Mouse (Mus musculus): ENCODE results near the gene Mgll. TPM values are rescaled to one million over a fixed set of nuclear protein-coding genes. Genes with fewer than 3 reads are reported as not detected.

The Mgll gene
- polyA plus RNA-seq, 1 experiment: 57.9 TPM

DNA sequence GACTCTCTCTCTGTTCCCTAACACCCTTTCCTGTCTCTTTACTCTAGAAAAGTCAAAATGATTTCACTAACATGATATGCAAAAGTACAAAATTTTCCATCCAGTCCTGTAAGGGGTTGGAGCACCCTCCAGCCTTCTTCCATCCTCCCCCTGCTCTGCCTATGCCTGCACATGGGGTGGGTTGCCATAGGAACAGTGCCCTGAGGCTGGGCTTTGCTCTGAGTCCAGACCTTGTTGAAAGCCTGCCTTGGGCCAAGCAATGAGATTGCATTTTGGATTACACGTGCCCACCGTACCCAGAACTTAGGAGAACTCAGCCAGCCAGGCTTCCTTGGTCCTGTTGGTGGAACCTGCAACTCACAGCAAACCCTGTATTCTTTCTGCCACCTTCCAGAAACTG, 69.0 kb downstream of the Mgll start:
- TF ChIP-seq CTCF (IDR thresholded peaks at IDR 0.05; ENCODE audit: control insufficient read depth, insufficient read depth, low read length) (no peak), POLR2A (IDR thresholded peaks at IDR 0.05; ENCODE audit: borderline replicate concordance, control insufficient read depth, low read depth, low read length) (no peak)
- WGBS: 44% methylated on average over 2 of the region's 2 CpGs

DNA sequence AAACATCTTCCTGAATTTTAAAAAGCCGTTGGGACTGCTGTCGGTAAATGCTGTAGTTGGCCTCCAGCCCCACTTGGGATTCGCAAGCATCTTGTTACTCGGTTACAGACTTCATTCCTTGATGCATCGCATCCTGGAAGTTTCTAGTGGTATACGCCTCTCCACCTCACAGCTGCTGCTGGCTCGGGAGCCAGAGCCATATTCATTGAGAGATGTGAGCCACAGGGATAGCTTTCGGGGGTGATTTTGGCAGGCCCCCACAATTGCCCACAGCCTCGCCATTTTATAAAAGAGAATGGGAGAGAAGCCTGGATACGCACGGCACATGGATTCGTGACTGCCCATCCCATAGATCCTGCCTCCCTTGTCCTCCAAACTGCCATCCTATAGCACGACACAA, 69.7 kb downstream of the Mgll start:
- WGBS: 96% methylated on average over 13 of the region's 13 CpGs
- Histone ChIP-seq H3K4me3 (replicated peaks; ENCODE audit: control insufficient read depth, low read depth, low read length) (no peak overlapping the region), H3K4me1 (ENCODE audit: control insufficient read depth, insufficient read depth, low read length) (no peaks in the 10 kb centered on the region), H3K27ac (ENCODE audit: control insufficient read depth, insufficient read depth, low read depth, low read length, poor library complexity) (no peak overlapping the region)
- TF ChIP-seq CTCF (IDR thresholded peaks at IDR 0.05; ENCODE audit: control insufficient read depth, insufficient read depth, low read length): no peak
- no peak for TF ChIP-seq POLR2A (IDR thresholded peaks at IDR 0.05; ENCODE audit: borderline replicate concordance, control insufficient read depth, low read depth, low read length)

More for the DNA sequence above, 69.0 kb downstream of the Mgll start:
- Histone ChIP-seq H3K4me3 (replicated peaks; ENCODE audit: control insufficient read depth, low read depth, low read length) (no peak overlapping the region), H3K27ac (ENCODE audit: control insufficient read depth, insufficient read depth, low read depth, low read length, poor library complexity) (no peak overlapping the region), H3K4me1 (ENCODE audit: control insufficient read depth, insufficient read depth, low read length) (no peaks in the 10 kb centered on the region)

DNA sequence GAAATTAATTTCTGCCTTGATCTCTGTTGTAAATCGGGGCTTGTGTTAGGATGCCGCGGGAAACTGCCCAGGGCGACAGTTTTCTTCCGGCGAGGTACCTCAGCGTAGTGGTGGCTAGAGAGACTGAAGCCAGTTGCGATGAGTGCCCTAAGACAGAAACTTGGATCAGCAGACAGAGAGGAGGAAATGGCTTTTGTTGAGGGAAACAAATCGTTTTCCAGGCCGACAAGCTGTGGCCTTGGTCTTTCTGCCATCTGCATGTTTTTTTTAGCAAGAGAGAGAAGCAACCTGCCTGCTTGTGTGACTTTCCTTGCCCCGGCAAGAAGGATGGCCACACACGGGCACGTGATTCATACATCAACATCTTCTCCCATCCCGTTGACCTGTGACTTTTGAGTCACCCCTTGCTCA, 70.4 kb downstream of the Mgll start:
- Histone ChIP-seq H3K4me1 (ENCODE audit: control insufficient read depth, insufficient read depth, low read length) (no peaks in the 10 kb centered on the region), H3K4me3 (replicated peaks; ENCODE audit: control insufficient read depth, low read depth, low read length) (no peak overlapping the region), H3K27ac (ENCODE audit: control insufficient read depth, insufficient read depth, low read depth, low read length, poor library complexity) (no peak overlapping the region)
- TF ChIP-seq CTCF (IDR thresholded peaks at IDR 0.05; ENCODE audit: control insufficient read depth, insufficient read depth, low read length) (no peak), POLR2A (IDR thresholded peaks at IDR 0.05; ENCODE audit: borderline replicate concordance, control insufficient read depth, low read depth, low read length) (no peak)
- 77% methylated on average over 14 of the region's 14 CpGs for WGBS

DNA sequence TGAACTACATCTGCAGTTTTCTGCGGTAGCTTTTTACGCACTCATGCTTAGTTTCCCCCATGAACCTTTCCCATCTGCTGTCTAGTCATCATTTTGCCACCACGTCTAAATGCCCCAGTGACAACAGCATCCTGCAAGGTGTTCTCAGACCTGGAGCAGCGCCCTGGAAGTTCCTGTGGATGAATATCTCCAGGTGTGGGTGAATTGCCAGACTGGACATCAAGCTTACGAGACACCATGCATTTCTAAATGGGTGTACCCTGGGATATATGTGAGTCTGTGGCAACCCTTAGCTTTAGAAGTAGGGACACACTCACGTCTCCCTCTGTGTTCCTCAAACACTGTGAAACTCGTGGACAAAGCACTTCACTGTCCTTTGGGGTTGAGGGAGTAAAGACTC, 76.0 kb downstream of the Mgll start:
- 74% methylated on average over 7 of the region's 7 CpGs for WGBS
- no peak overlapping the region for H3K4me3 ChIP-seq (replicated peaks; ENCODE audit: control insufficient read depth, low read depth, low read length)
- TF ChIP-seq CTCF (IDR thresholded peaks at IDR 0.05; ENCODE audit: control insufficient read depth, insufficient read depth, low read length) (no peak), POLR2A (IDR thresholded peaks at IDR 0.05; ENCODE audit: borderline replicate concordance, control insufficient read depth, low read depth, low read length) (no peak)
- H3K27ac ChIP-seq (ENCODE audit: control insufficient read depth, insufficient read depth, low read depth, low read length, poor library complexity): no peak overlapping the region
- peaks cover 5% of the 10 kb centered on the region; the same call in 1 of the 2 replicates for H3K4me1 ChIP-seq (ENCODE audit: control insufficient read depth, insufficient read depth, low read length)

DNA sequence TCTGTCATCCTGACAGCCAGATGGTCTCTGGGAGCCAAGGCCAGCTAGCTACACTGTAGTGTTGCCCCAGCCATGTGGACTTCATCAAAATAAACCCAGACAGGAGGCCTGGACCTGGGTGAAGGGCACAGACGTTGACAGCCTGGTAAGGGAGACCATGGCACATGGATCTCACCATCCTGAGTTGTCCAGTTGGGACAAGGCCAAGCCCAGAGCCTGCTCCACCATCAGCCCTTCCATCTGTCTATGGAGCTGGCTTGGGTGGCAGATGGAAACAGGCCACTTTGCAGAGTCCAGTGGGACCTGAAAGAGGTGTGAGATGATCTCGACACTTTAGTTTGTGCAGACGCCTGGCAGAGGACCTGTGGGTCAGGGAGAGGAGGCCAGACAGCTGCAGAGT, 76.5 kb downstream of the Mgll start:
- WGBS: 52% methylated on average over 3 of the region's 3 CpGs
- Histone ChIP-seq H3K27ac (ENCODE audit: control insufficient read depth, insufficient read depth, low read depth, low read length, poor library complexity) (no peak overlapping the region), H3K4me3 (replicated peaks; ENCODE audit: control insufficient read depth, low read depth, low read length) (no peak overlapping the region), H3K4me1 (ENCODE audit: control insufficient read depth, insufficient read depth, low read length) (peaks cover 5% of the 10 kb centered on the region; the same call in 1 of the 2 replicates)
- no peak for TF ChIP-seq POLR2A (IDR thresholded peaks at IDR 0.05; ENCODE audit: borderline replicate concordance, control insufficient read depth, low read depth, low read length)
- TF ChIP-seq CTCF (IDR thresholded peaks at IDR 0.05; ENCODE audit: control insufficient read depth, insufficient read depth, low read length): no peak

DNA sequence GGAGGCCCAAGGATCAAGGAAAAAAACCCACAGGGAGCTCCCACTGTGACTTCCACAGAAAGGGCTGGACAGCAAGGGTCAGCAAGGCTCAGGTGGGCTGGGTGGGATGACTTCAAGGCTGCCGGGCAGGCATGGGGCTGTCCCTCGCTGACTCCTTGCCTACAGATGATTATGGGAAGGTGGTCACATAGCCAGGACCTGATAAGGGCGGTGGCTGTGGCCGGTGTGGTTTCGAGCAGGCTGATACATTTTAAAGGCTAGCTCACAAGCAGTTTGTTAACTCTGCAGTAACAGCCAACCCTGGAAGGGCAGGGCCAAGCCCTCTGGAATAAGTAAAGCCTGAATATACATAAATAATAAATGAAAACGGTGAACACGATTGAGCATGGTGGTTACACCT, 78.8 kb downstream of the Mgll start:
- peak overlapping the region; percentile 65 for H3K27ac ChIP-seq (ENCODE audit: control insufficient read depth, insufficient read depth, low read depth, low read length, poor library complexity)
- no peak overlapping the region for H3K4me3 ChIP-seq (replicated peaks; ENCODE audit: control insufficient read depth, low read depth, low read length)
- peaks cover 5% of the 10 kb centered on the region; the same call in 1 of the 2 replicates for H3K4me1 ChIP-seq (ENCODE audit: control insufficient read depth, insufficient read depth, low read length)
- WGBS: 50% methylated on average over 7 of the region's 7 CpGs
- TF ChIP-seq CTCF (IDR thresholded peaks at IDR 0.05; ENCODE audit: control insufficient read depth, insufficient read depth, low read length): no peak
- TF ChIP-seq POLR2A (IDR thresholded peaks at IDR 0.05; ENCODE audit: borderline replicate concordance, control insufficient read depth, low read depth, low read length): no peak

DNA sequence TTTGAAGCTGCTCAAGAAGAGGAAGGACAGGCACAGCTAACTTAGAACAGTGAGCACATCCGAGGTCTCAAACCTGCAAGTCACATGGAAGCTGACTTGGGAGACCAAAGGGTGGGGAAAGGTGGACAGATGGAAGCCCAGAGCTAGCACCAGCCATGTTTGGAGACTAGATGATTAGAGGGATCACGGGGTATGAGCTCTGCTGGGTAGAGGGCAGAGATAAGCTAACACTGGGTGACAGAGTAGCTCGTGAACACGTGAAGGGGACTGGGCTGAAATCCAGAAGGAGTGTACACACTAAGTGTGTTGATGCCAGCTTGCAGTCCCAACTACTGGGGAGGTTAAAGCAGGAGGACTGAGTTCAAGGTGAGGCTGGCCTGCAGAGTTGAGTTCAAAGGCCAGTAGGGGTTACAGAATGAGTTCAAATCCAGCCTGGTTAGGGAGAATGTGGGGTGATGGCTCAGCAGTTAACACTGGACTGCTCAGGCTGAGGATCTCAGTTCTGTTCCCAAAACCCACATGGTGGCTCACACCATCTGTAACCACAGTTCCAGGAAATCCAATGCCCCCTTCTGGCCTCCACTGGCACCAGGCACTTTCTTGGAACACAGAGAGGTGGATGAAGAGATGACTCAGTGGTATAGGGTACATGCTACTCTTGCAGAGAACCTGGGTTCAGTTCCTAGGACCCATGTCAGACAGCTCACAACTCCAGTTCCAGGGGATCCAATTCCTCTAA, 79.9 kb downstream of the Mgll start:
- H3K4me1 ChIP-seq (ENCODE audit: control insufficient read depth, insufficient read depth, low read length): peaks cover 5% of the 10 kb centered on the region; the same call in 1 of the 2 replicates
- H3K4me3 ChIP-seq (replicated peaks; ENCODE audit: control insufficient read depth, low read depth, low read length): no peak overlapping the region
- peak overlapping the region; percentile 7 for H3K27ac ChIP-seq (ENCODE audit: control insufficient read depth, insufficient read depth, low read depth, low read length, poor library complexity)
- WGBS: 48% methylated on average over 4 of the region's 4 CpGs
- TF ChIP-seq CTCF (IDR thresholded peaks at IDR 0.05; ENCODE audit: control insufficient read depth, insufficient read depth, low read length) (no peak), POLR2A (IDR thresholded peaks at IDR 0.05; ENCODE audit: borderline replicate concordance, control insufficient read depth, low read depth, low read length) (no peak)

DNA sequence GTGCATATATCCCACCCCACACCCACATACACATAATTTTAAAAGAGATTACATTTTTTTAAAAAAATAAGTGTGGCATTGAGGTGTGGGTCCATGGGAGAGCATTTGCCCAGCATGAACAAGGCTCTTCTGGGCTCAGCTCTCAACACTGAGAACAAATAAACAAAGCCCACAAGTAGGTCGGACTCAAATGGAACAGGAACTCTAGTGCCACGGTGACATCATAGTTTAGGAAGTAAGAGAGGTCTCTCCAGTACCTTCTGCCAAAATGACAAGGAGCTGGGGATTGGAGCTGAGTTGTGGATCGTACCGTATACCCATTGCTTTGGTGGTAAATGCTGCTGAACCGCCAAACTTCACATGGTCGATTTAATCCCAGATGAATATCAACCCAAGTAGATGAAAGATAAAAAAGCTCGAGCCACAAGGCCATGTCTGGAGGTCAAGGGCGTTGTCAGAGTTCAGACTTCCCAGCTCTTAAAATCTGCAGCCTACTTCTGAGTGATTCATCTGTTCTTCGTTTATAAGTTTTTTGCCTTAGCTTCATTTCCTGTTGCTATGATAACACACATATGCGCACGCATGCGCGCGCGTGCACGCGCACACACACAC, 80.9 kb downstream of the Mgll start:
- no peak for TF ChIP-seq CTCF (IDR thresholded peaks at IDR 0.05; ENCODE audit: control insufficient read depth, insufficient read depth, low read length)
- TF ChIP-seq POLR2A (IDR thresholded peaks at IDR 0.05; ENCODE audit: borderline replicate concordance, control insufficient read depth, low read depth, low read length): no peak
- Histone ChIP-seq H3K4me3 (replicated peaks; ENCODE audit: control insufficient read depth, low read depth, low read length) (no peak overlapping the region), H3K27ac (ENCODE audit: control insufficient read depth, insufficient read depth, low read depth, low read length, poor library complexity) (no peak overlapping the region), H3K4me1 (ENCODE audit: control insufficient read depth, insufficient read depth, low read length) (peaks cover 5% of the 10 kb centered on the region; the same call in 1 of the 2 replicates)
- WGBS: 82% methylated on average over 17 of the region's 17 CpGs
